Mouse (Mus musculus): ENCODE measurements around the gene Samhd1. TPM values are rescaled to one million over a fixed set of nuclear protein-coding genes. Genes with fewer than 3 reads are reported as not detected.
"Not testable (repeated sequence)": the region's sequence is repeated elsewhere in the genome, so short reads cannot be mapped to it uniquely, and the experiment has no call there.

Gene Samhd1
- total RNA-seq, 1 experiment, result 25.7 TPM

GRCm38 (mm10) chr2:157172984-157173383 lies 37.9 kb upstream of the Samhd1 start:
- peaks cover 4% of the 10 kb centered on the region; the same call in 1 of the 2 replicates for H3K36me3 ChIP-seq (ENCODE audit: control insufficient read depth, insufficient read depth, low read length, poor library complexity, severe bottlenecking)
- no peak for TF ChIP-seq ZNF384 (IDR thresholded peaks at IDR 0.05; ENCODE audit: low read depth, low read length)
- no peak for TF ChIP-seq HCFC1 (IDR thresholded peaks at IDR 0.05; ENCODE audit: borderline replicate concordance, insufficient read depth, low read length)
- no peak for TF ChIP-seq CHD2 (IDR thresholded peaks at IDR 0.05; ENCODE audit: low read depth, low read length)
- TF ChIP-seq MAFK (IDR thresholded peaks at IDR 0.05; ENCODE audit: insufficient read depth, low read depth, low read length), result no peak
- no peak for TF ChIP-seq ZC3H11A (IDR thresholded peaks at IDR 0.05; ENCODE audit: borderline replicate concordance, low read depth, low read length)
- H3K4me1 ChIP-seq (ENCODE audit: control insufficient read depth in 2 of 2, insufficient read depth in 2 of 2, low read length in 2 of 2, poor library complexity in 1 of 2), result no peaks in the 10 kb centered on the region
- H3K9ac ChIP-seq (ENCODE audit: insufficient read depth, low read depth, low read length, poor library complexity, severe bottlenecking), result no peak overlapping the region
- H3K4me3 ChIP-seq (ENCODE audit: insufficient read depth in 1 of 2, low read depth in 1 of 2, low read length in 2 of 2, poor library complexity in 1 of 2, severe bottlenecking in 1 of 2), result no peak overlapping the region
- H3K9me3 ChIP-seq (ENCODE audit: control insufficient read depth, insufficient read depth, low read depth, low read length), result no peaks in the 10 kb centered on the region
- DNase-seq (ENCODE audit: low read depth, low spot score), result no peak
- no peak overlapping the region for H3K27ac ChIP-seq (ENCODE audit: insufficient read depth, low read depth, low read length, poor library complexity, severe bottlenecking)
- in situ Hi-C loops (cut with MboI; ENCODE audit: low sequenced_read_pairs in 2 of 2, unreplicated experiment in 2 of 2), result no loop called here

- Histone ChIP-seq H3K27ac (ENCODE audit: insufficient read depth, low read depth, low read length, poor library complexity, severe bottlenecking) (no peak overlapping the region), H3K4me1 (ENCODE audit: control insufficient read depth in 2 of 2, insufficient read depth in 2 of 2, low read length in 2 of 2, poor library complexity in 1 of 2) (no peaks in the 10 kb centered on the region), H3K4me3 (ENCODE audit: insufficient read depth in 1 of 2, low read depth in 1 of 2, low read length in 2 of 2, poor library complexity in 1 of 2, severe bottlenecking in 1 of 2) (no peak overlapping the region), H3K9ac (ENCODE audit: insufficient read depth, low read depth, low read length, poor library complexity, severe bottlenecking) (no peak overlapping the region), H3K9me3 (ENCODE audit: control insufficient read depth, insufficient read depth, low read depth, low read length) (no peaks in the 10 kb centered on the region), H3K36me3 (ENCODE audit: control insufficient read depth, insufficient read depth, low read length, poor library complexity, severe bottlenecking) (peaks cover 4% of the 10 kb centered on the region; the same call in 1 of the 2 replicates)
- DNase-seq (ENCODE audit: low read depth, low spot score), result no peak
- in situ Hi-C loops (cut with MboI; ENCODE audit: low sequenced_read_pairs in 2 of 2, unreplicated experiment in 2 of 2), result no loop called here
- no peak for TF ChIP-seq ZC3H11A (IDR thresholded peaks at IDR 0.05; ENCODE audit: borderline replicate concordance, low read depth, low read length)
- TF ChIP-seq ZNF384 (IDR thresholded peaks at IDR 0.05; ENCODE audit: low read depth, low read length), result no peak
- TF ChIP-seq CHD2 (IDR thresholded peaks at IDR 0.05; ENCODE audit: low read depth, low read length), result no peak
- TF ChIP-seq MAFK (IDR thresholded peaks at IDR 0.05; ENCODE audit: insufficient read depth, low read depth, low read length), result no peak
- no peak for TF ChIP-seq HCFC1 (IDR thresholded peaks at IDR 0.05; ENCODE audit: borderline replicate concordance, insufficient read depth, low read length)
Observed at GRCm38 (mm10) chr2:157170626-157171025, 35.6 kb upstream of the Samhd1 start.

- Histone ChIP-seq H3K4me3 (ENCODE audit: insufficient read depth in 1 of 2, low read depth in 1 of 2, low read length in 2 of 2, poor library complexity in 1 of 2, severe bottlenecking in 1 of 2) (no peak overlapping the region), H3K27ac (ENCODE audit: insufficient read depth, low read depth, low read length, poor library complexity, severe bottlenecking) (no peak overlapping the region), H3K4me1 (ENCODE audit: control insufficient read depth in 2 of 2, insufficient read depth in 2 of 2, low read length in 2 of 2, poor library complexity in 1 of 2) (no peaks in the 10 kb centered on the region), H3K9ac (ENCODE audit: insufficient read depth, low read depth, low read length, poor library complexity, severe bottlenecking) (no peak overlapping the region), H3K9me3 (ENCODE audit: control insufficient read depth, insufficient read depth, low read depth, low read length) (no peaks in the 10 kb centered on the region), H3K36me3 (ENCODE audit: control insufficient read depth, insufficient read depth, low read length, poor library complexity, severe bottlenecking) (peaks cover 4% of the 10 kb centered on the region; the same call in 1 of the 2 replicates)
- in situ Hi-C loops (cut with MboI; ENCODE audit: low sequenced_read_pairs in 2 of 2, unreplicated experiment in 2 of 2), result no loop called here
- no peak for DNase-seq (ENCODE audit: low read depth, low spot score)
- no peak for TF ChIP-seq ZC3H11A (IDR thresholded peaks at IDR 0.05; ENCODE audit: borderline replicate concordance, low read depth, low read length)
- TF ChIP-seq ZNF384 (IDR thresholded peaks at IDR 0.05; ENCODE audit: low read depth, low read length), result no peak
- no peak for TF ChIP-seq HCFC1 (IDR thresholded peaks at IDR 0.05; ENCODE audit: borderline replicate concordance, insufficient read depth, low read length)
- no peak for TF ChIP-seq CHD2 (IDR thresholded peaks at IDR 0.05; ENCODE audit: low read depth, low read length)
- no peak for TF ChIP-seq MAFK (IDR thresholded peaks at IDR 0.05; ENCODE audit: insufficient read depth, low read depth, low read length)
Observed at GRCm38 (mm10) chr2:157170166-157170565, 35.1 kb upstream of the Samhd1 start.

- Histone ChIP-seq H3K9me3 (ENCODE audit: control insufficient read depth, insufficient read depth, low read depth, low read length) (no peaks in the 10 kb centered on the region), H3K27ac (ENCODE audit: insufficient read depth, low read depth, low read length, poor library complexity, severe bottlenecking) (no peak overlapping the region), H3K4me3 (ENCODE audit: insufficient read depth in 1 of 2, low read depth in 1 of 2, low read length in 2 of 2, poor library complexity in 1 of 2, severe bottlenecking in 1 of 2) (no peak overlapping the region), H3K36me3 (ENCODE audit: control insufficient read depth, insufficient read depth, low read length, poor library complexity, severe bottlenecking) (no peaks in the 10 kb centered on the region; the same call in 1 of the 2 replicates), H3K4me1 (ENCODE audit: control insufficient read depth in 2 of 2, insufficient read depth in 2 of 2, low read length in 2 of 2, poor library complexity in 1 of 2) (no peaks in the 10 kb centered on the region), H3K9ac (ENCODE audit: insufficient read depth, low read depth, low read length, poor library complexity, severe bottlenecking) (no peak overlapping the region)
- TF ChIP-seq MAFK (IDR thresholded peaks at IDR 0.05; ENCODE audit: insufficient read depth, low read depth, low read length), result no peak
- in situ Hi-C loops (cut with MboI; ENCODE audit: low sequenced_read_pairs in 2 of 2, unreplicated experiment in 2 of 2), result no loop called here
- DNase-seq (ENCODE audit: low read depth, low spot score), result no peak
Observed at GRCm38 (mm10) chr2:157166371-157167080, 31.5 kb upstream of the Samhd1 start.

GRCm38 (mm10) chr2:157165312-157166224 lies 30.5 kb upstream of the Samhd1 start:
- H3K27ac ChIP-seq (ENCODE audit: insufficient read depth, low read depth, low read length, poor library complexity, severe bottlenecking); H3K4me3 ChIP-seq (ENCODE audit: insufficient read depth in 1 of 2, low read depth in 1 of 2, low read length in 2 of 2, poor library complexity in 1 of 2, severe bottlenecking in 1 of 2); H3K36me3 ChIP-seq (ENCODE audit: control insufficient read depth, insufficient read depth, low read length, poor library complexity, severe bottlenecking); H3K9ac ChIP-seq (ENCODE audit: insufficient read depth, low read depth, low read length, poor library complexity, severe bottlenecking); DNase-seq (ENCODE audit: low read depth, low spot score); H3K9me3 ChIP-seq (ENCODE audit: control insufficient read depth, insufficient read depth, low read depth, low read length); H3K4me1 ChIP-seq (ENCODE audit: control insufficient read depth in 2 of 2, insufficient read depth in 2 of 2, low read length in 2 of 2, poor library complexity in 1 of 2); in situ Hi-C loops (cut with MboI; ENCODE audit: low sequenced_read_pairs in 2 of 2, unreplicated experiment in 2 of 2): not testable (repeated sequence)
